Mouse (Mus musculus): ENCODE data around the gene Zfp383.

DNA sequence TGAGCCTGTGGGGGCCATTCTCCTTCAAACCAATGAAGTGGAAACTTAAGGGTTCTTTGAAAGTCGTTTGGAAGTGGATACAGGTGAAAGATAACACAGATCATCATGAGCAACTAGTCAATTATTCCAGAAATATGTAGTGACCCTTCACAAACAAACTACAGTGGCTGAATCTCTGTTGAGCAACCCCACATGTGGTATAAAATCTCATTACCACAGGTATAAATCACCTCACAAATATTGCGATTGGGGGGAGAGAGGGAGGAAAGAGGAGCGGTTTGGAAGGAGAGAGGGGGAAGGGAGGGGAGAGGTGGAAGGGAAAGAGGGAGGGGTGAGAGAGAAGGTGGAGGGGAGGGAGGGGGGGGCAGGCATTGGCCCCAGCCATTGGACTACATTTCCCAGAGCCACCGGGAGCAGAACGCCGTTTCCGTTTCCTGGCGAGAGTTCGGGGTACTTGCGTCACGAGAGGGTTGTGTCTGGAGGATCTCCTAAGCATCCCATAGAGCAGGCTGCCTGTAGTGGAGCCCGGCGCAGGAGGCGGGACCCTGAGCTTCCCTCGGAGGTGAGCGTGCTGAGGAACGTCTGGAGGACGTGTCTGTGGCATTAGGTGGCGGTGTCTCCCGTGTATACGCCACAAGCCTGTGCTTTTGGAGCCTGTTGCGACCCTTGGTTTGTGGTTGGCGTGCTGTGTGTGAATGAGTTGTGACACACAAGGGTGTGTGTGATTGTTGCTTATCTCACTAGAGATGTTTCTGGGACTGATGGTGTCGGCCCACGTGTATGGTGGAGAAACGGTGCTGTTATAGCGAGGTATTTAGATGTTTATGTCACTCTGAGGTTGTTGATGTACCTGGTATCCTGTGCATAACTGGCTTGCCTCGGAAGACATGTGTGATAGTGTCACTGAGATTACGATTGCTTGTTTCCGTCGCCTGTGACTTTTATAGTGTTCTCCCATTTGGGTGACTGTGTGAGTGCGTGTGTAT is 48.2 kb upstream of the Zfp383 start, which contains the start of gene Zfp420:
- peak; percentile 6; the same call in 1 of the 2 replicates for TF ChIP-seq CTCF (IDR thresholded peaks at IDR 0.05; ENCODE audit: low read depth, low read length)
- TF ChIP-seq POLR2A (IDR thresholded peaks at IDR 0.05; ENCODE audit: extremely low read depth, insufficient read depth, low read length) = 0 out of 2 replicates have a peak, but pooled peaks have one; percentile 25
